Mouse (Mus musculus) stomach, postnatal 0 days (tissue): ENCODE results near the gene Rps6ka5.

Experiments
- CTCF ChIP-seq: IDR thresholded peaks from 2 replicates; pipeline ENCODE4 v1.5.1; 2016; ENCODE audit warnings: antibody characterized with exemption, low read depth, mild to moderate bottlenecking, moderate library complexity
- EP300 ChIP-seq: optimal IDR thresholded peaks from 2 replicates; pipeline ENCODE3; 2016; ENCODE audit warnings: antibody characterized with exemption

GRCm38 (mm10) chr12:100553675-100554074 lies 173.1 kb downstream of the Rps6ka5 start:
- TF ChIP-seq CTCF (no peak), EP300 (no peak)
